Mouse (Mus musculus): ENCODE results near the gene Cadm3. TPM values are rescaled to one million over a fixed set of nuclear protein-coding genes. Genes with fewer than 3 reads are reported as not detected.

Gene Cadm3
- polyA plus RNA-seq, 1 experiment from 2014 or later = 11.6 TPM

Other genes starting within 250 kb of the Cadm3 start
- not detected in 2 replicates for gene Olfr1408, start 230.3 kb downstream of the Cadm3 start, polyA plus RNA-seq (2014; fragmentation: Nextera tagmentation; extraction: Ambion mirVana)
- 0.29 TPM in 1 of 2 replicates, not detected in the other for gene Olfr1406, start 177.1 kb downstream of the Cadm3 start, polyA plus RNA-seq (2014; fragmentation: Nextera tagmentation; extraction: Ambion mirVana)
- not detected in 2 replicates for gene Olfr218, start 169.9 kb downstream of the Cadm3 start, polyA plus RNA-seq (2014; fragmentation: Nextera tagmentation; extraction: Ambion mirVana)
- 0.17 TPM in 2 replicates for gene Olfr1404, start 155.3 kb downstream of the Cadm3 start, polyA plus RNA-seq (2014; fragmentation: Nextera tagmentation; extraction: Ambion mirVana)
- 0.21 TPM in 1 of 2 replicates, not detected in the other for gene Fcer1a, start 140.5 kb downstream of the Cadm3 start, polyA plus RNA-seq (2014; fragmentation: Nextera tagmentation; extraction: Ambion mirVana)
- not detected in 2 replicates for gene Olfr418, start 101.7 kb downstream of the Cadm3 start, polyA plus RNA-seq (2014; fragmentation: Nextera tagmentation; extraction: Ambion mirVana)
- gene Mptx2, start 89.9 kb downstream of the Cadm3 start, polyA plus RNA-seq (2014; fragmentation: Nextera tagmentation; extraction: Ambion mirVana) = not detected in 2 replicates
- 1.6 and 3.9 TPM in 2 replicates for gene Ackr1, start 33.9 kb downstream of the Cadm3 start, polyA plus RNA-seq (2014; fragmentation: Nextera tagmentation; extraction: Ambion mirVana)
- gene Aim2, start 16.8 kb downstream of the Cadm3 start, polyA plus RNA-seq (2014; fragmentation: Nextera tagmentation; extraction: Ambion mirVana) = 0.53 and 1.3 TPM in 2 replicates
- gene Ifi206, start 123.3 kb upstream of the Cadm3 start, polyA plus RNA-seq (2014; fragmentation: Nextera tagmentation; extraction: Ambion mirVana) = 0.17 and 0.24 TPM in 2 replicates
- not detected in 2 replicates for gene Ifi214, start 168.3 kb upstream of the Cadm3 start, polyA plus RNA-seq (2014; fragmentation: Nextera tagmentation; extraction: Ambion mirVana)
- 0.06 TPM in 1 of 2 replicates, not detected in the other for gene Ifi213, start 231.6 kb upstream of the Cadm3 start, polyA plus RNA-seq (2014; fragmentation: Nextera tagmentation; extraction: Ambion mirVana)

Measured in embryonic facial prominence, embryonic 14.5 days (tissue).